Mouse (Mus musculus): Measurements from ENCODE around the gene Dtx4. TPM values are rescaled to one million over a fixed set of nuclear protein-coding genes. Genes with fewer than 3 reads are reported as not detected.
A peak's percentile ranks its signal among the peaks of the same experiment; 100 is the strongest.

The Dtx4 gene
- total and polyA plus RNA-seq, 3 experiments = 16.4 to 30.5 (median 21.2) TPM

GRCm38 (mm10) chr19:12467436-12467835 is 33.8 kb downstream of the Dtx4 start:
- H3K9ac ChIP-seq (ENCODE audit: insufficient read depth, low read depth) = no peak overlapping the region
- peaks cover 20 to 70% of the 10 kb centered on the region in 2 experiments for H3K36me3 ChIP-seq (replicated peaks in 1 of 2; ENCODE audit: control insufficient read depth in 1 of 2, insufficient read depth in 1 of 2, low read length in 1 of 2)
- no peak overlapping the region for H3K4me3 ChIP-seq (replicated peaks in 1 of 3; ENCODE audit: low read depth in 2 of 3, low read length in 2 of 3, poor library complexity in 1 of 3)
- dilution Hi-C loops (cut with MboI; ENCODE audit: extremely low pct_ligation_motif_present, extremely low pct_unique_long_range_greater_than_20kb, low sequenced_read_pairs) = no loop called here
- peak overlapping the region; percentile 87; the same call in 1 of the 2 replicates for H3K4me2 ChIP-seq (ENCODE audit: insufficient read depth, low read depth, poor library complexity, severe bottlenecking)
- peak; percentile 86 for DNase-seq (ENCODE audit: extremely low read depth)
- H3K27ac ChIP-seq (ENCODE audit: insufficient read depth, low read depth) = peak overlapping the region; percentile 87
- H3K9me3 ChIP-seq (replicated peaks; ENCODE audit: low read length) = no peaks in the 10 kb centered on the region
- H3K27me3 ChIP-seq (replicated peaks) = no peaks in the 10 kb centered on the region
- TF ChIP-seq JUND (conservative IDR thresholded peaks at IDR 0.05; ENCODE audit: low read depth, low read length) (peak; percentile 18; the same call in 1 of the 2 replicates), IRF4 (IDR thresholded peaks at IDR 0.05; ENCODE audit: low read depth, low read length) (peak; percentile 33; the same call in 1 of the 2 replicates), GABPA (IDR thresholded peaks at IDR 0.05; ENCODE audit: insufficient replicate concordance, low read depth, low read length) (no peak), MEF2A (IDR thresholded peaks at IDR 0.05; ENCODE audit: borderline replicate concordance, low read depth, low read length) (0 out of 2 replicates have a peak, but pooled peaks have one; percentile 22), NRF1 (IDR thresholded peaks at IDR 0.05; ENCODE audit: low read depth, low read length) (peak; percentile 72), JUN (IDR thresholded peaks at IDR 0.05; ENCODE audit: insufficient read depth, low read depth, low read length) (no peak), E2F4 (IDR thresholded peaks at IDR 0.05; ENCODE audit: insufficient replicate concordance, low read depth, low read length) (no peak), SIN3A (IDR thresholded peaks at IDR 0.05; ENCODE audit: low read length) (no peak), UBTF (IDR thresholded peaks at IDR 0.05; ENCODE audit: low read depth, low read length) (no peak), TCF12 (IDR thresholded peaks at IDR 0.05; ENCODE audit: low read depth, low read length) (peak; percentile 39; the same call in 1 of the 2 replicates), MXI1 (IDR thresholded peaks at IDR 0.05; ENCODE audit: low read depth, low read length) (no peak; the same call in 1 of the 2 replicates), USF2 (conservative IDR thresholded peaks at IDR 0.05; ENCODE audit: low read depth, low read length) (no peak), ZNF384 (IDR thresholded peaks at IDR 0.05; ENCODE audit: low read depth, low read length) (no peak), USF1 (IDR thresholded peaks at IDR 0.05; ENCODE audit: low read depth, low read length) (no peak), CHD2 (IDR thresholded peaks at IDR 0.05; ENCODE audit: low read length) (no peak), MAFK (IDR thresholded peaks at IDR 0.05; ENCODE audit: insufficient replicate concordance, low read length) (0 out of 2 replicates have a peak, but pooled peaks have one; percentile 24), KAT2A (IDR thresholded peaks at IDR 0.05; ENCODE audit: insufficient replicate concordance, low read length) (no peak), ETS1 (conservative IDR thresholded peaks at IDR 0.05; ENCODE audit: low read depth, low read length) (no peak), TBP (conservative IDR thresholded peaks at IDR 0.05; ENCODE audit: low read depth, low read length) (no peak), BHLHE40 (IDR thresholded peaks at IDR 0.05; ENCODE audit: low read depth, low read length) (0 out of 2 replicates have a peak, but pooled peaks have one; percentile 29), RCOR1 (conservative IDR thresholded peaks at IDR 0.05; ENCODE audit: low read depth, low read length) (peak; percentile 83; the same call in 1 of the 2 replicates), ZC3H11A (IDR thresholded peaks at IDR 0.05; ENCODE audit: low read depth, low read length) (peak; percentile 90), POLR2AphosphoS2 (IDR thresholded peaks at IDR 0.05; ENCODE audit: low read depth, low read length) (no peak; the same call in 1 of the 2 replicates), CTCF (conservative IDR thresholded peaks at IDR 0.05 in 1 of 2, IDR thresholded peaks at IDR 0.05 in 1 of 2; ENCODE audit: low read depth in 2 of 2, low read length in 2 of 2) (peak; percentile 76 to 77), PAX5 (IDR thresholded peaks at IDR 0.05; ENCODE audit: low read length) (no peak), MAZ (IDR thresholded peaks at IDR 0.05; ENCODE audit: low read depth, low read length) (no peak), NELFE (IDR thresholded peaks at IDR 0.05; ENCODE audit: low read depth, low read length) (0 out of 2 replicates have a peak, but pooled peaks have one; percentile 10), HCFC1 (IDR thresholded peaks at IDR 0.05; ENCODE audit: low read depth, low read length) (peak; percentile 51), ZKSCAN1 (IDR thresholded peaks at IDR 0.05; ENCODE audit: borderline replicate concordance, low read depth, low read length) (no peak), SMC3 (IDR thresholded peaks at IDR 0.05; ENCODE audit: low read depth, low read length) (peak; percentile 62), ZMIZ1 (IDR thresholded peaks at IDR 0.05; ENCODE audit: low read depth, low read length) (0 out of 2 replicates have a peak, but pooled peaks have one; percentile 45), RAD21 (IDR thresholded peaks at IDR 0.05; ENCODE audit: low read depth, low read length) (peak; percentile 31), MAX (IDR thresholded peaks at IDR 0.05; ENCODE audit: low read length) (no peak), CHD1 (IDR thresholded peaks at IDR 0.05; ENCODE audit: low read depth, low read length) (no peak), EP300 (IDR thresholded peaks at IDR 0.05; ENCODE audit: low read length) (peak; percentile 45; the same call in 1 of the 2 replicates), MYC (IDR thresholded peaks at IDR 0.05; ENCODE audit: low read depth, low read length) (no peak), ELF1 (IDR thresholded peaks at IDR 0.05; ENCODE audit: low read depth, low read length) (0 out of 2 replicates have a peak, but pooled peaks have one; percentile 13), POLR2A (IDR thresholded peaks at IDR 0.05; ENCODE audit: low read depth, low read length) (no peak)
- in situ Hi-C loops (cut with MboI; ENCODE audit: low pct_ligation_motif_present, low pct_unique_long_range_greater_than_20kb, low sequenced_read_pairs) = no loop called here
- H3K4me1 ChIP-seq (ENCODE audit: control insufficient read depth in 1 of 2, insufficient read depth in 2 of 2) = peaks cover 16 to 60% of the 10 kb centered on the region in 2 experiments
- peaks cover 34% of the 10 kb centered on the region for H3K79me2 ChIP-seq (replicated peaks; ENCODE audit: control insufficient read depth, extremely low read depth, insufficient read depth, poor library complexity, severe bottlenecking)

Measured in CH12.LX (cell line).